Mouse (Mus musculus) intestine, embryonic 14.5 days (tissue): ENCODE measurements around the gene Ppp4c. TPM values are rescaled to one million over a fixed set of nuclear protein-coding genes. Genes with fewer than 3 reads are reported as not detected.

Experiments used
- ATAC-seq: fragments of 200-750 bp; cut with Nextera tagmentation; replicated peaks from 2 replicates; pipeline ENCODE4 v1.8.0; 2017; ENCODE audit warnings: low read depth, moderate number of reproducible peaks, moderate TSS enrichment, moderate library complexity; ENCODE audit not compliant: low FRiP score, low TSS enrichment
- DNase-seq: peaks from one replicate; pipeline ENCODE4 v3.0.0-alpha.2; 2018; ENCODE audit warnings: low spot score
- H3K27ac ChIP-seq: fragments of 300-500 bp; sonication (generic); 2 replicates; pipeline ENCODE4 v1.5.1; 2014; ENCODE audit warnings: low read depth, mild to moderate bottlenecking, control low read depth
- H3K27me3 ChIP-seq: fragments of 300-500 bp; sonication (generic); replicated peaks from 2 replicates; pipeline ENCODE4 v1.6.1; 2014; ENCODE audit warnings: low read length, control low read depth; ENCODE audit not compliant: control insufficient read depth, insufficient read depth
- H3K36me3 ChIP-seq: fragments of 300-500 bp; sonication (generic); 2 replicates; pipeline ENCODE4 v1.6.1; 2014; ENCODE audit warnings: low read length, control low read depth; ENCODE audit not compliant: control insufficient read depth, insufficient read depth
- H3K4me1 ChIP-seq: fragments of 300-500 bp; sonication (generic); replicated peaks from 2 replicates; pipeline ENCODE4 v1.6.1; 2014; ENCODE audit warnings: low read length, control low read depth, mixed read lengths; ENCODE audit not compliant: control insufficient read depth, insufficient read depth
- H3K4me2 ChIP-seq: fragments of 300-500 bp; sonication (generic); 2 replicates; pipeline ENCODE4 v1.6.1; 2014; ENCODE audit warnings: low read length
- H3K4me3 ChIP-seq: fragments of 300-500 bp; sonication (generic); 2 replicates; pipeline ENCODE4 v1.5.1; 2014; ENCODE audit warnings: low read depth, low read length, control low read depth, mixed read lengths
- H3K9ac ChIP-seq: fragments of 300-500 bp; sonication (generic); 2 replicates; pipeline ENCODE4 v1.6.1; 2014; ENCODE audit warnings: mild to moderate bottlenecking, low read length
- H3K9me3 ChIP-seq: fragments of 300-500 bp; sonication (generic); 2 replicates; pipeline ENCODE4 v1.6.1; 2016; ENCODE audit warnings: low read length, control low read depth; ENCODE audit not compliant: control insufficient read depth
- WGBS: fragments of 180-500 bp; shearing (Covaris S2); extraction: QIAGEN DNeasy Blood & Tissue Kit; methylation state at CpG from one replicate; pipeline ENCODE4 v1.1.7; 2014; 5-methylcytosine and 5-hydroxymethylcytosine counted together
- polyA plus RNA-seq: library from polyadenylated mRNA; unstranded; fragments of >200 nt; fragmentation: Nextera tagmentation; extraction: Ambion mirVana; gene quantifications from 2 replicates; pipeline ENCODE4 v1.2.1, GENCODE M21; 2014

Gene Ppp4c
- polyA plus RNA-seq, 1 experiment from 2014 or later = 277 TPM

DNA sequence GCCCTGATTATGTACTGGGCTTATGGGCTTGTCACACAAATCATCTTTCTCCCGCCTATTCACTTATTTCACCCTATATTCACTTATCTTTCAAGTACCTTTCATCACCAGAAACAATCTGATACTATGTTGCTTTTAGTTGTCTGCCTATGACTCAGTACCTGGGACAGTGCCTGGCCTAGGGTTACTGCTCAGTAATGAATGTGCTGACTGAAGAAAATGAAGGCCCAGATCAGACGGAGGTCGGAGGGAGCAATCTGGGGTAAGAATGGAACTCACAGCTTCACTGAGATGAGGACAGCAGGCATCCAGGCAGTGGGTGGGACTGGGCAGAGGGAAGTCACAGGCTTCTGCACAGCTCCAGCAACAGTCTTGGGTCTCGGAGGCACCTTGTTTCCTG lies 15.1 kb upstream of the Ppp4c start:
- 73% methylated on average over 4 of the region's 4 CpGs for WGBS
- H3K4me3 ChIP-seq = no peak overlapping the region
- peak overlapping the region; percentile 87 for H3K4me2 ChIP-seq
- DNase-seq (no peak), ATAC-seq (no peak)
- H3K9ac ChIP-seq = no peak overlapping the region; the same call in 1 of the 2 replicates
- H3K27ac ChIP-seq = no peak overlapping the region
- H3K27me3 ChIP-seq = no peaks in the 10 kb centered on the region
- H3K9me3 ChIP-seq = no peaks in the 10 kb centered on the region
- H3K36me3 ChIP-seq = peaks cover 15% of the 10 kb centered on the region; the same call in 1 of the 2 replicates
- H3K4me1 ChIP-seq = peaks cover 15% of the 10 kb centered on the region

- H3K9ac ChIP-seq = no peak overlapping the region
- ATAC-seq = no peak
- 81% methylated on average over 6 of the region's 6 CpGs for WGBS
Measured at GRCm38 (mm10) chr7:126806956-126807355, 14.7 kb upstream of the Ppp4c start.

GRCm38 (mm10) chr7:126803751-126804150 lies 11.5 kb upstream of the Ppp4c start:
- DNase-seq = no peak
- no peak overlapping the region for H3K4me3 ChIP-seq

More at GRCm38 (mm10) chr7:126806956-126807355, 14.7 kb upstream of the Ppp4c start:
- no peak overlapping the region for H3K4me3 ChIP-seq
- no peak overlapping the region for H3K27ac ChIP-seq
- peaks cover 15% of the 10 kb centered on the region; the same call in 1 of the 2 replicates for H3K36me3 ChIP-seq
- H3K27me3 ChIP-seq = no peaks in the 10 kb centered on the region
- DNase-seq = no peak
- H3K4me1 ChIP-seq = peaks cover 15% of the 10 kb centered on the region
- no peak overlapping the region for H3K4me2 ChIP-seq
- H3K9me3 ChIP-seq = no peaks in the 10 kb centered on the region

GRCm38 (mm10) chr7:126803181-126803580 lies 10.9 kb upstream of the Ppp4c start:
- ATAC-seq = no peak
- WGBS = 70% methylated on average over 6 of the region's 6 CpGs
- no peak overlapping the region for H3K4me3 ChIP-seq
- DNase-seq = no peak
- no peak overlapping the region for H3K9ac ChIP-seq
- H3K4me1 ChIP-seq = peaks cover 18% of the 10 kb centered on the region
- H3K4me2 ChIP-seq = no peak overlapping the region
- H3K27me3 ChIP-seq = no peaks in the 10 kb centered on the region
- H3K9me3 ChIP-seq = no peaks in the 10 kb centered on the region
- H3K36me3 ChIP-seq = peaks cover 15% of the 10 kb centered on the region; the same call in 1 of the 2 replicates
- H3K27ac ChIP-seq = no peak overlapping the region

More at GRCm38 (mm10) chr7:126803751-126804150, 11.5 kb upstream of the Ppp4c start:
- Histone ChIP-seq H3K9me3 (no peaks in the 10 kb centered on the region), H3K4me2 (no peak overlapping the region), H3K4me1 (peaks cover 20% of the 10 kb centered on the region), H3K27me3 (no peaks in the 10 kb centered on the region), H3K9ac (no peak overlapping the region), H3K27ac (no peak overlapping the region), H3K36me3 (peaks cover 15% of the 10 kb centered on the region; the same call in 1 of the 2 replicates)
- ATAC-seq = no peak

DNA sequence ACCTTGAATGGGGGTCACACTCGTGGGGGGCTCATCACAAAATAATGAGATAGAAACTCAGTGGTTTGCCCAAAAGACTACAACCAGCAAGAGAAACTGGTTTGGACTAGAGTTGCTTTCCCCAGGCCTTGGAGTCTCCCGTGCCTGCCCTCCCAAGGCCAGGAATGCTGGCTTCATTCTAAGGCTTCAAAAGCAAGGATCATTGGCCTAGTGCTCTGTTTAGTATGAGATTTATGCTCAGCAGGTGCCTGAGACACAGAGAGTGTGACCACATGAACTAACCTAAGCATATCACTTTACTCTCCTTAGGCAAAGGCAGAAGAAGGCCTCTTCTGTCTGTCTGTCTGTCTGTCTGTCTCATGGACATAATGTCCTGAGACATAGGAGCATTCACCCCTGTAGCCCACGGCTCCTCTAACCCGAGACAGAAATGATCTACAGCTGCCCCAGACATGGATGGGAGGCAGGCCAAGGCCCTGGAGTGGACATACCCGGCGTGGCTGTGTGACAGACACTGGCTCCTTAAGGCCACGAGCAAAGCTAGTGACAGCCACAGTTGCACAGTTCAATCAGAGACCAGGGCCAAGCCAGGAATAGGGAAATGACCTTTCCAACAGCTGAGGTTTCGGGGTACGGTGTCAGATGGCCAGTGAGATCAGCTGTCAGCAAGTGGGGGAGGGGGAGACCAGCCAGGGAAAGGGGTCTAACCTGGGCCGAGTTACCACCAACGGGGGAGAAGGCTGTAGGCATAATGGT lies 10.0 kb upstream of the Ppp4c start:
- Histone ChIP-seq H3K4me1 (peaks cover 18% of the 10 kb centered on the region), H3K27ac (no peak overlapping the region), H3K9ac (no peak overlapping the region), H3K27me3 (no peaks in the 10 kb centered on the region), H3K4me3 (no peak overlapping the region), H3K4me2 (no peak overlapping the region), H3K9me3 (no peaks in the 10 kb centered on the region), H3K36me3 (peaks cover 16% of the 10 kb centered on the region)
- no peak for DNase-seq
- ATAC-seq = no peak
- WGBS = 82% methylated on average over 11 of the region's 11 CpGs

DNA sequence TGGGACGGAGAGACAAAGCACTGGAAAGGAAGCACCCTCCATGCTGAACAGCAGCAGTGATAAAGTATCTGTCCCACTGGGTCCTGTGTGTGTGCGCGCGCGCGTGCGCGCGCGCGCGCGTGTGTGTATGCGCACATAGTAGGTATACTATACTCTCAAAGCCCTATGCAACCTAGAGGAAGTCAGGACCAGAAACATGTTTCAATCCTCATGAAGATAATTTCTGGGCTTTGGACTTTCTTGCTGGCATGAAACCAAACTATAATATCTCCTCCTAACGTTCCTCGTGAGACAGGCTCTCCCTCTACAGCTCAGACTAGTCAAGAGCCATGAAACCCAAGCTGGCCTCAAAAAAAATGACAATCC lies 8.7 kb upstream of the Ppp4c start:
- Histone ChIP-seq H3K4me1 (peaks cover 24% of the 10 kb centered on the region), H3K4me2 (no peak overlapping the region), H3K9me3 (no peaks in the 10 kb centered on the region), H3K27ac (no peak overlapping the region), H3K4me3 (no peak overlapping the region), H3K36me3 (peaks cover 29% of the 10 kb centered on the region), H3K27me3 (no peaks in the 10 kb centered on the region), H3K9ac (no peak overlapping the region)
- WGBS = 93% methylated on average over 16 of the region's 16 CpGs
- ATAC-seq (no peak), DNase-seq (no peak)

DNA sequence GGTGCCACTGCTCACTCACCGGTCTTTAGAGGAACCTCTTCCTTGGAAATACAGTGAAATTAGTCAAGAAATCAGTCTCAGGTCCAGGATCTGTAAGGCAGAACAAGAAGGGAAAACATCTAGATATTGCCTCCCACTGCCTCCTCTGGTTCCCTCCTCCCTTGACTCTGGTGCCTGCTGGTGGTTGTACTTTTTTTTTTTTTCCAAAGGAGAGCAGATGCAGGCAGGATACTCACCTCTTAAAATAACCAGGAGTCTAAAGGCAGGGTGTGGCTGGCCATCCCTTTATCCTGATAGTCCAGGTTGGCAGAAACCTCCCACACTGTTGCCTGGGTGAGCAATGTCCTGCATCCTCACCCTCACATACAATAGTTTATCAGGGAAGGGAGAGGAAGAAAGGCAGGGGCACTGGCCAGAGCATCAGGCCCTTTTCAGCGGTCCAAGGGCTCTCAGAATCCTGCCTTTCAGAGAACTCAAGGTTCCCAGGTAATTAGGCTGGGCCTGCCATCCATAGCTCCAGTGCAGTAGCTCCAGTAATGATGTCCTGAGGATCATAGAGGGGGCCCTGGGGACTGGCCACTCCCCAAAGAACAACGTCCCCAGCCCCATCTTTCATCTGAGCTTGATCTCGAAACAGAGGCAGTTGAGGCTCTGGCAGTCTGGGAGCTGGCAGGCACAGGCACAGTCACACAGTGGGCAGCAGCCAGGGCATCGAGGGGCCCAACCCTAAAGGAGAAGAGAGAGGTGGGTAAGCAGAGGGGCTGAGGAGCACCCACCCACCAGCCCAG lies 8.2 kb upstream of the Ppp4c start:
- Histone ChIP-seq H3K4me1 (peaks cover 24% of the 10 kb centered on the region), H3K4me3 (peak overlapping the region; percentile 49), H3K9me3 (no peaks in the 10 kb centered on the region), H3K27ac (peak overlapping the region; percentile 97), H3K27me3 (no peaks in the 10 kb centered on the region), H3K36me3 (peaks cover 33% of the 10 kb centered on the region), H3K4me2 (peak overlapping the region; percentile 83), H3K9ac (peak overlapping the region; percentile 68)
- ATAC-seq (no peak), DNase-seq (peak; percentile 52)
- 58% methylated on average over 5 of the region's 5 CpGs for WGBS

GRCm38 (mm10) chr7:126799468-126800268 lies 7.4 kb upstream of the Ppp4c start:
- H3K27ac ChIP-seq = peak overlapping the region; percentile 97
- H3K27me3 ChIP-seq = no peaks in the 10 kb centered on the region
- peaks cover 24% of the 10 kb centered on the region for H3K4me1 ChIP-seq
- peak; percentile 89 for ATAC-seq
- peak overlapping the region; percentile 49 for H3K4me3 ChIP-seq
- WGBS = 2% methylated on average over 34 of the region's 38 CpGs
- peaks cover 36% of the 10 kb centered on the region for H3K36me3 ChIP-seq
- peak overlapping the region; percentile 83 for H3K4me2 ChIP-seq
- DNase-seq = peak; percentile 87
- no peaks in the 10 kb centered on the region for H3K9me3 ChIP-seq
- H3K9ac ChIP-seq = peak overlapping the region; percentile 68
